Mouse (Mus musculus) ES-Bruce4 (cell line): ENCODE measurements around the gene Gm49368. TPM values are rescaled to one million over a fixed set of nuclear protein-coding genes. Genes with fewer than 3 reads are reported as not detected.
"Not testable (repeated sequence)": the region's sequence is repeated elsewhere in the genome, so short reads cannot be mapped to it uniquely, and the experiment has no call there.

Source experiments
- H3K27ac ChIP-seq: 2 replicates; pipeline ENCODE4 v1.5.1; 2012; ENCODE audit warnings: low read length, inconsistent platforms; ENCODE audit not compliant: insufficient read depth
- H3K27me3 ChIP-seq: 2 replicates; pipeline ENCODE4 v1.6.1; 2012; ENCODE audit warnings: mild to moderate bottlenecking, low read length, inconsistent platforms; ENCODE audit not compliant: control insufficient read depth, poor library complexity, insufficient read depth, severe bottlenecking
- H3K36me3 ChIP-seq: 2 replicates; pipeline ENCODE4 v1.6.1; 2012; ENCODE audit warnings: inconsistent platforms, mild to moderate bottlenecking, low read length, moderate library complexity; ENCODE audit not compliant: control insufficient read depth, poor library complexity, insufficient read depth, severe bottlenecking
- H3K4me1 ChIP-seq: one replicate; pipeline ENCODE4 v1.8.1; 2011; ENCODE audit warnings: low read length; ENCODE audit not compliant: control insufficient read depth, insufficient read depth
- H3K4me3 ChIP-seq: 2 replicates; pipeline ENCODE4 v1.5.1; 2011; ENCODE audit warnings: low read depth, mild to moderate bottlenecking, low read length
- H3K9ac ChIP-seq: 2 replicates; pipeline ENCODE4 v1.6.1; 2012; ENCODE audit warnings: low read depth, mild to moderate bottlenecking, inconsistent platforms; ENCODE audit not compliant: poor library complexity, severe bottlenecking
- H3K9me3 ChIP-seq: replicated peaks from 2 replicates; pipeline ENCODE4 v1.6.1; 2012; ENCODE audit warnings: mild to moderate bottlenecking, low read length, inconsistent platforms; ENCODE audit not compliant: control insufficient read depth, poor library complexity, insufficient read depth, severe bottlenecking
- CTCF ChIP-seq: IDR thresholded peaks from one replicate; pipeline ENCODE4 v1.8.1; 2011; ENCODE audit warnings: low read depth, low read length
- EP300 ChIP-seq: IDR thresholded peaks from 2 replicates; pipeline ENCODE4 v1.6.1; 2011; ENCODE audit warnings: low read depth, low read length; ENCODE audit not compliant: insufficient read depth
- POLR2A ChIP-seq: IDR thresholded peaks from one replicate; pipeline ENCODE4 v1.8.1; 2011; ENCODE audit warnings: low read length; ENCODE audit not compliant: insufficient read depth
- polyA plus RNA-seq: library from polyadenylated mRNA; stranded (reverse); fragments of >200 nt; gene quantifications from 2 replicates; pipeline ENCODE4 v1.2.4, GENCODE M21; 2011; ENCODE audit warnings: low read depth; ENCODE audit not compliant: missing spikeins, insufficient read depth, insufficient read length

The Gm49368 gene
- polyA plus RNA-seq, 1 experiment: not detected

- no peak overlapping the region for H3K27ac ChIP-seq
- no peaks in the 10 kb centered on the region for H3K4me1 ChIP-seq
- H3K4me3 ChIP-seq: no peak overlapping the region
- no peaks in the 10 kb centered on the region for H3K27me3 ChIP-seq
- H3K9ac ChIP-seq: no peak overlapping the region
- H3K36me3 ChIP-seq: no peaks in the 10 kb centered on the region
- TF ChIP-seq CTCF: no peak
- no peak for TF ChIP-seq EP300
- no peak for TF ChIP-seq POLR2A
- no peaks in the 10 kb centered on the region for H3K9me3 ChIP-seq
Observed at GRCm38 (mm10) chr7:128032290-128032988, 30.0 kb upstream of the Gm49368 start.

GRCm38 (mm10) chr7:128032989-128033293, 29.5 kb upstream of the Gm49368 start:
- no peaks in the 10 kb centered on the region for H3K4me1 ChIP-seq
- H3K27ac ChIP-seq: no peak overlapping the region
- H3K27me3 ChIP-seq: no peaks in the 10 kb centered on the region
- TF ChIP-seq EP300 (no peak), CTCF (no peak), POLR2A (no peak)
- no peak overlapping the region for H3K4me3 ChIP-seq
- no peaks in the 10 kb centered on the region for H3K9me3 ChIP-seq
- no peak overlapping the region for H3K9ac ChIP-seq
- no peaks in the 10 kb centered on the region for H3K36me3 ChIP-seq

DNA sequence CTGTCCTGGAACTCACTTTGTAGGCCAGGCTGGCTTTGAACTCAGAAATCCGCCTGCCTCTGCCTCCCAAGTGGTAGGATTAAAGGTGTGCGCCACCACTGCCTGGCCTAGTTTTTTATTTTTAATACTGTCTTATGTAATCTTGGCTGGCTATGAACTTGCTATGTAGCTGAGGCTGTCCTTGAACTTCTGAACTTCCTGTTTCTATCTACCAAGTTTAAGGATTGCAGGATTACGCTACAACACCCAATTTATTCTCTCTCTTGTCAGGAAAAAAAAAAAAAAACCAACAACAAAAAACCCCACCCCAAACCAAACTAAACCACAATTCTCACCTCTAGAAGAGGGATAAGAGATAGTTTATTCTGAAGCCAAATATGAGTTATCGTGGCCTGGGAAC, 28.9 kb upstream of the Gm49368 start:
- no peak overlapping the region for H3K27ac ChIP-seq
- H3K9me3 ChIP-seq: no peaks in the 10 kb centered on the region
- no peaks in the 10 kb centered on the region for H3K4me1 ChIP-seq
- TF ChIP-seq EP300 (no peak), POLR2A (no peak), CTCF (no peak)
- no peaks in the 10 kb centered on the region for H3K36me3 ChIP-seq
- H3K9ac ChIP-seq: no peak overlapping the region
- no peak overlapping the region for H3K4me3 ChIP-seq
- no peaks in the 10 kb centered on the region for H3K27me3 ChIP-seq

DNA sequence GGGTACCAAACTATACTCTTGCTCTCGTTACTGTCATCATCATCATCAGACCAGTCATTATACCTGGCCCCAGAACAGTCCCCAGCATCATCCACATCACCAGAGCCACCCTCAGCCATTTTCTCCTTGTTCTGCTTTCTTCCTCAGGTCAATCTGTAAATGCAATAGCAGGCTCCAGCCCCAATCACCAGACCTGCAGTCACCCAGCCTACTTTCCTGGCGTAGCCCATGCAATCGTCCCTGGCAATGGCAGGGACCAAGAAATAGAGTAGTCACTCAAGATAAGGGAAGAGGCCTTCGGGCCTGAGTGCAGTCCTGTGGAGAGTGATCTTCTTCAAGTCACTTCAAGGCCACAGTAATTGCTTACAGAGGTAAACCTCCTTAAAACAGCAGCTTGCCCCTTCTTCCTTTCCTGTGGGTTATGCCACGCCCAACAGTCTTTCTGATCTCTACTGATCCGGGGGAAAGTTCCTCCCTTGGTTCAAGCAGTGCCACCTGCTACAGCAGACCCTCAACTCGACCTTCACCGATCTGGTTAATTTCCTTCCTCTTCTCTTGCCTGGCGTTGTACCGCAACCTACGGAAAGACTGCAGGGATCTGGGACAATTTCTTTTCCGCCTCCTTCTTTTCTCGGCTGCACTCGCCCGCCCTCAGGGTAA, 20.2 kb upstream of the Gm49368 start:
- not testable (repeated sequence) for H3K27me3 ChIP-seq, H3K9me3 ChIP-seq, H3K4me1 ChIP-seq, H3K4me3 ChIP-seq, H3K36me3 ChIP-seq, H3K27ac ChIP-seq, H3K9ac ChIP-seq

DNA sequence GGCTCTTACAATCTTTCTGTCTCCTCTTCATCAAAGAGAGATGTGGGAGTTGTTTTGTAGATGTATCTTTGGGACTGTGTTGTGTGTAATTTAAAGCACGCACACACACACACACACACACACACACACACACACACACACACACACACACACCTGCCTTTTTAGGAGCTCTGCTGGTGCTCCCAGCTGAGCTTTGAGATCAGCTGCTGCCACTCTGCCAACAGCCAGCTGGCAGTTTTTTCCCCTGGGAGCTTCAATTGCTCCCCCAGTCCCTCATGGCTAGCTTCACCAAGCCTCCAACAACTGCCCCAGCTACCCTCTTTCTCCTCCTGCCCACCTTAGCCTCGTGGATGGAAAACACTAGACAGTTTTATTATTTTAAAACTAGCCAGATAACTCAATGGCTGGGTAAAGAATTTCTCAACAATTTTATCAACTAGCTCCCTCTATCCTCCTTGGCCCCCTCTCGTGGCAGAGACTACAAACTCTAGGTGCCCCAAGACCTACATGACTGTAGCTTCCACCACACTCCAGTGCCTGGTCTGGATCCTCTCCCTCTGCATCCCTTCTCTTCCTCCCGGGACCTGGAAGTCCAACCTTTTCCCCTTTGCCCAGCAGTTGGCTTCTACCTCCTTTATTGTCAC, 18.2 kb upstream of the Gm49368 start:
- Histone ChIP-seq H3K36me3 (no peaks in the 10 kb centered on the region), H3K9me3 (no peaks in the 10 kb centered on the region), H3K9ac (no peak overlapping the region), H3K4me1 (no peaks in the 10 kb centered on the region), H3K27me3 (no peaks in the 10 kb centered on the region), H3K4me3 (no peak overlapping the region), H3K27ac (no peak overlapping the region)
- TF ChIP-seq CTCF: no peak
- TF ChIP-seq EP300: no peak
- TF ChIP-seq POLR2A: no peak

GRCm38 (mm10) chr7:128045640-128046039, 16.8 kb upstream of the Gm49368 start:
- Histone ChIP-seq H3K27ac (no peak overlapping the region), H3K36me3 (no peaks in the 10 kb centered on the region), H3K9me3 (no peaks in the 10 kb centered on the region), H3K9ac (no peak overlapping the region), H3K27me3 (no peaks in the 10 kb centered on the region), H3K4me3 (no peak overlapping the region), H3K4me1 (no peaks in the 10 kb centered on the region)
- TF ChIP-seq CTCF: no peak
